Mouse (Mus musculus) liver, embryonic 15.5 days (tissue): ENCODE results near the gene Dcst2. TPM values are rescaled to one million over a fixed set of nuclear protein-coding genes. Genes with fewer than 3 reads are reported as not detected.

ENCODE experiments used
- ATAC-seq: fragments of 200-750 bp; cut with Nextera tagmentation; 2 replicates; pipeline ENCODE4 v1.8.0; 2017; ENCODE audit warnings: moderate number of reproducible peaks, mild to moderate bottlenecking, moderate library complexity; ENCODE audit not compliant: insufficient read depth
- H3K27ac ChIP-seq: fragments of 300-500 bp; sonication (generic); replicated peaks from 2 replicates; pipeline ENCODE4 v1.5.1; 2015; ENCODE audit warnings: mild to moderate bottlenecking, inconsistent platforms
- H3K27me3 ChIP-seq: fragments of 300-500 bp; sonication (generic); 2 replicates; pipeline ENCODE4 v1.6.1; 2015; ENCODE audit warnings: mild to moderate bottlenecking, inconsistent platforms
- H3K36me3 ChIP-seq: fragments of 300-500 bp; sonication (generic); replicated peaks from 2 replicates; pipeline ENCODE4 v1.6.1; 2015; ENCODE audit warnings: moderate library complexity, mild to moderate bottlenecking, inconsistent platforms
- H3K4me1 ChIP-seq: fragments of 300-500 bp; sonication (generic); replicated peaks from 2 replicates; pipeline ENCODE4 v1.6.1; 2015; ENCODE audit warnings: inconsistent platforms
- H3K4me2 ChIP-seq: fragments of 300-500 bp; sonication (generic); 2 replicates; pipeline ENCODE4 v1.6.1; 2015; ENCODE audit warnings: moderate library complexity, mild to moderate bottlenecking, inconsistent platforms
- H3K4me3 ChIP-seq: fragments of 300-500 bp; sonication (generic); replicated peaks from 2 replicates; pipeline ENCODE4 v1.5.1; 2015; ENCODE audit warnings: mild to moderate bottlenecking, inconsistent platforms
- H3K9ac ChIP-seq: fragments of 300-500 bp; sonication (generic); 2 replicates; pipeline ENCODE4 v1.6.1; 2015; ENCODE audit warnings: moderate library complexity, mild to moderate bottlenecking, inconsistent platforms
- H3K9me3 ChIP-seq: fragments of 300-500 bp; sonication (generic); replicated peaks from 2 replicates; pipeline ENCODE4 v1.6.1; 2016; ENCODE audit warnings: inconsistent platforms
- WGBS: fragments of 180-500 bp; shearing (Covaris S2); methylation state at CpG from one replicate; pipeline ENCODE4 v1.1.7; 2015; ENCODE audit warnings: mixed read lengths; ENCODE audit not compliant: insufficient replicate concordance; 5-methylcytosine and 5-hydroxymethylcytosine counted together
- polyA plus RNA-seq: library from polyadenylated mRNA; unstranded; fragments of >200 nt; fragmentation: Nextera tagmentation; extraction: Ambion mirVana; gene quantifications from 2 replicates; pipeline ENCODE4 v1.2.1, GENCODE M21; 2015

The Dcst2 gene
- 0.06 and 0.07 TPM in 2 replicates for polyA plus RNA-seq

- Histone ChIP-seq H3K9me3 (no peaks in the 10 kb centered on the region), H3K36me3 (no peaks in the 10 kb centered on the region), H3K9ac (no peak within 1 kb of the TSS), H3K27me3 (peaks cover 2% of the 10 kb centered on the region), H3K27ac (no peak within 1 kb of the TSS), H3K4me2 (no peak within 1 kb of the TSS), H3K4me1 (no peaks in the 10 kb centered on the region), H3K4me3 (no peak within 1 kb of the TSS)
- WGBS = 69% methylated on average over 7 of the region's 7 CpGs
- no peak for ATAC-seq
Measured at GRCm38 (mm10) chr3:89361675-89362074, at the start of gene Dcst2. TSS of gene Dcst2 (plus strand) at chr3:89361975.

GRCm38 (mm10) chr3:89314340-89314739 lies 47.4 kb upstream of the Dcst2 start:
- H3K27ac ChIP-seq = no peak overlapping the region
- peaks cover 55% of the 10 kb centered on the region for H3K27me3 ChIP-seq

GRCm38 (mm10) chr3:89314791-89315190 lies 47.0 kb upstream of the Dcst2 start:
- H3K9me3 ChIP-seq = no peaks in the 10 kb centered on the region
- 43% methylated on average over 2 of the region's 2 CpGs for WGBS
- no peak overlapping the region for H3K27ac ChIP-seq
- no peak for ATAC-seq
- no peak overlapping the region for H3K4me3 ChIP-seq
- no peak overlapping the region for H3K9ac ChIP-seq
- peaks cover 21% of the 10 kb centered on the region for H3K4me1 ChIP-seq
- H3K36me3 ChIP-seq = no peaks in the 10 kb centered on the region
- no peak overlapping the region for H3K4me2 ChIP-seq
- H3K27me3 ChIP-seq = peaks cover 59% of the 10 kb centered on the region

More at GRCm38 (mm10) chr3:89314340-89314739, 47.4 kb upstream of the Dcst2 start:
- ATAC-seq = no peak
- H3K9me3 ChIP-seq = no peaks in the 10 kb centered on the region
- no peak overlapping the region for H3K4me3 ChIP-seq
- no peaks in the 10 kb centered on the region for H3K36me3 ChIP-seq
- peaks cover 17% of the 10 kb centered on the region for H3K4me1 ChIP-seq
- 62% methylated on average over 5 of the region's 5 CpGs for WGBS
- H3K4me2 ChIP-seq = no peak overlapping the region
- no peak overlapping the region for H3K9ac ChIP-seq

DNA sequence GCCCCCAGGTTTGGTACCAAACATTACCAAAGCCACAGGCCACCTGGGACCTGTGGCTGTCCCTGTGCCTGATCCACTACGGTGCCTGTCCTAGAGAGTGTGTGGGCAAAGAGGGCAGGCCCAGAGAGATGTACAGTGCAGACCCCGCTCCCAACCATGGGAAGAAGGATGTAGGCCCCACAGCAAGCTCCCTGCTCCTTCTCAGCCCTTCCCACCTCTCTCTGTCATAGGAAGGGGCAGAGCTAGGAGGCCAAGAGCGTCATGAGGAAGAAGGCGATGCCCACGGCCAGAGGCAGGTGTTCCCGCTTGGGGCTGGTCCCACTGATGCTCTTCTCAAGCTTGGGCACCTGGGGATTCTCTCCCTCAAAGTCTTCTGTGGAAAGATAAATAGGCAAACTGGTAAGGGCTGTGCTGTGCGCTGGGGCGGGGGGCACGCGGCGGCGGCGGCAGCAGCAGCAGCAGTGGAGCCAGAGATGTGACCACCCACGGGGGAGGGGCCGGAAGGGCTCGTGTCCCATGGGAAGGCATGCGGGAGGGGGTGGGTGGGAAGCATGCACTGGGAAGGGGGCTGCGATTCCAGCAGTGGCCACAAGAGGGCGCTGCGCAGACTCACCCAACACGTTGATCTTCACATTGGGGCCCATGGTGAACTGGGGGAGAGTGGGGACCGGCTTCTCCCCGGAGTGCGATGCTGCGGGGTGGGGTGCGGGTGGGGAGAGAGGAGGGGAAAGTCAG lies 46.4 kb upstream of the Dcst2 start:
- Histone ChIP-seq H3K27ac (no peak overlapping the region), H3K36me3 (no peaks in the 10 kb centered on the region), H3K4me2 (peak overlapping the region; percentile 51), H3K27me3 (peaks cover 65% of the 10 kb centered on the region), H3K9ac (no peak overlapping the region), H3K4me3 (0 out of 2 replicates have a peak overlapping the region, but pooled peaks have one; percentile 7), H3K4me1 (peaks cover 27% of the 10 kb centered on the region), H3K9me3 (no peaks in the 10 kb centered on the region)
- ATAC-seq = no peak
- 7% methylated on average over 26 of the region's 26 CpGs for WGBS

- WGBS = 11% methylated on average over 40 of the region's 40 CpGs
- Histone ChIP-seq H3K27ac (no peak overlapping the region), H3K9ac (no peak overlapping the region), H3K36me3 (no peaks in the 10 kb centered on the region), H3K4me2 (peak overlapping the region; percentile 51), H3K4me3 (no peak overlapping the region), H3K27me3 (peaks cover 73% of the 10 kb centered on the region), H3K9me3 (no peaks in the 10 kb centered on the region), H3K4me1 (peaks cover 35% of the 10 kb centered on the region)
- peak; percentile 37; the same call in 1 of the 2 replicates for ATAC-seq
Measured at GRCm38 (mm10) chr3:89315930-89316831, 45.6 kb upstream of the Dcst2 start.

DNA sequence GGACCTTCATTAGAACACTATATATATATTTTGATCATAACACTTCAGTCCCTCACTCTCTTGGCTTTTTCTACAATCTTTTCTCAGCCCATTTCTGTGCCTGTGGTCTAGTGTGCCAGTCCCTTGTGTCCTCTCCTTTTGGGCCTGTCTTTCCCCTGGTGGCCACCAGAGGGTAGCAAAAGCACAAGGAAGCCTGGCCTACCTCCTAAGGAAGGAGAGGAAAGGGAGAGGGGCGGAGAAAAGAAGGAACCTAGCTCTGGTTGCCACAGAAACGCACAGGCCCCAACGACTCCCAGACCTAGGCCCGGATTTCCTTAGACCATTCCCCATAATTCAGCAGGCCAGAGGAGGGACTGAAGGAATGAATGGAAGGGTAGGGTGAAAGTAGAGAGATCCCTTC lies 44.9 kb upstream of the Dcst2 start:
- H3K27me3 ChIP-seq = peaks cover 80% of the 10 kb centered on the region
- peak overlapping the region; percentile 51; the same call in 1 of the 2 replicates for H3K4me2 ChIP-seq
- no peak for ATAC-seq
- 0% methylated on average over 4 of the region's 4 CpGs for WGBS
- H3K27ac ChIP-seq = no peak overlapping the region
- H3K9ac ChIP-seq = no peak overlapping the region
- H3K9me3 ChIP-seq = no peaks in the 10 kb centered on the region
- H3K4me1 ChIP-seq = peaks cover 42% of the 10 kb centered on the region
- no peaks in the 10 kb centered on the region for H3K36me3 ChIP-seq
- no peak overlapping the region for H3K4me3 ChIP-seq

- Histone ChIP-seq H3K4me1 (peaks cover 44% of the 10 kb centered on the region), H3K9me3 (no peaks in the 10 kb centered on the region), H3K4me3 (no peak overlapping the region), H3K9ac (no peak overlapping the region), H3K4me2 (no peak overlapping the region), H3K27me3 (peaks cover 84% of the 10 kb centered on the region), H3K36me3 (no peaks in the 10 kb centered on the region), H3K27ac (no peak overlapping the region)
- ATAC-seq = no peak
- WGBS = 49% methylated on average over 6 of the region's 6 CpGs
Measured at GRCm38 (mm10) chr3:89317246-89317645, 44.5 kb upstream of the Dcst2 start.

DNA sequence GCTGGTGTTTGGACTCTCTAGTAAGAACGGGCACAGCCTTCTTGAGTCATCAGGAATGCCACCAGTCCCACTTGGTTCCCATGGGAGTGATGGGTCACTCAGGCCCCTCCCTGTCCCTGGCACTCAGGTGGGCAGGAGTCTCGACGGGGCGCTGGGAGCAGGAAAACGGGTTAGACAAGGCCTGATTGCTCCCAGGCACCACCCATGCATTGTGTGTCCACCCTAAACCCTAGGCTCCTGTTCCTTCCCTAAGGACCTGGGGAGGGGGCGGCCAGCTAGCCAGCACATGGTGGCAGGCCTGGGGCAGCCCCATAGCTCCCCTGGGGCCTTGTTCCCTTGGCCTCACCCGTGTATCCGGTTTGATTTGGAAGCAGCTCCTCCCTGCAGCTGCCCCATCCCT lies 43.5 kb upstream of the Dcst2 start:
- H3K4me3 ChIP-seq = no peak overlapping the region
- peaks cover 95% of the 10 kb centered on the region for H3K27me3 ChIP-seq
- ATAC-seq = no peak
- peaks cover 53% of the 10 kb centered on the region for H3K4me1 ChIP-seq
- no peaks in the 10 kb centered on the region for H3K9me3 ChIP-seq
- H3K4me2 ChIP-seq = no peak overlapping the region
- H3K36me3 ChIP-seq = no peaks in the 10 kb centered on the region
- H3K9ac ChIP-seq = no peak overlapping the region
- no peak overlapping the region for H3K27ac ChIP-seq
- 64% methylated on average over 8 of the region's 8 CpGs for WGBS

DNA sequence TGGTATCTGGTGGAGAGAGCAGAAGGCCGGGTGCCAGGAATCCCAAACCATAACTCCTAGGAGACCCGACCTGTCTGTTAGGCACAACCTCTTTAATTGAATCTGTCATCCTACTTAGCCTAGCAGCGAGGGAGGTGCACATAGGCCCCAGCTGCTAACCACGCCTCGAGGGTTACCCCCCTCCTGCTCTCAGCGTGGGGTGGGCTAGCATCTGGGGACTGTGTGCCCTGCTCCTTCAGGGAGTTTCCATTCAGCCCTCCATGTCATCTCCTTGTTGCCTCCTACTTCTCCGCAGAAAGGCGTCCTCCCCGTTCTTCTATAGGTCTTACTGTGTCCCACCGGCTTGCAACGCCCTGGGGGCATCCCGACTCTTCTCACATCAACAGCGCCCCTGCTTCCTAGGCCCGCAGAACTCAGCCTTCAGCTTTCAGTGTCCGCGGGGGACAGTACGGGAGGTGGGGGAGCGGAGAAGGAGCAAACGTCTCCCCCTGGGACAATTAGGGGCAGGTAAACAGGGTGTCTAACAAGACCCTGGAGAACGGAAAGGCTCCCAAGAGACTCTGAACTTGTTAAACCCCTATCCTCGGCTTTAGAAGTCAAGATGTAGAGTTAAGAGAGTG lies 42.7 kb upstream of the Dcst2 start:
- WGBS = 19% methylated on average over 21 of the region's 21 CpGs
- Histone ChIP-seq H3K9ac (no peak overlapping the region), H3K36me3 (no peaks in the 10 kb centered on the region), H3K27ac (no peak overlapping the region), H3K9me3 (no peaks in the 10 kb centered on the region), H3K4me1 (peaks cover 53% of the 10 kb centered on the region), H3K4me2 (peak overlapping the region; percentile 54; the same call in 1 of the 2 replicates), H3K27me3 (peaks cover 100% of the 10 kb centered on the region), H3K4me3 (peak overlapping the region; percentile 36; the same call in 1 of the 2 replicates)
- no peak for ATAC-seq

- no peak for ATAC-seq
- Histone ChIP-seq H3K4me1 (peaks cover 53% of the 10 kb centered on the region), H3K9me3 (no peaks in the 10 kb centered on the region), H3K9ac (no peak overlapping the region), H3K4me2 (peak overlapping the region; percentile 54), H3K36me3 (no peaks in the 10 kb centered on the region), H3K27ac (no peak overlapping the region), H3K4me3 (peak overlapping the region; percentile 36), H3K27me3 (peaks cover 100% of the 10 kb centered on the region)
- 3% methylated on average over 58 of the region's 58 CpGs for WGBS
Measured at GRCm38 (mm10) chr3:89319591-89320350, 42.0 kb upstream of the Dcst2 start.
